Mouse (Mus musculus) limb, embryonic 10.5 days (tissue): ENCODE results near the gene Irs1. TPM values are rescaled to one million over a fixed set of nuclear protein-coding genes. Genes with fewer than 3 reads are reported as not detected.

Source experiments
- DNase-seq: peaks from one replicate; pipeline ENCODE4 v3.0.0-alpha.2; 2017; ENCODE audit warnings: low spot score
- H3K27ac ChIP-seq: fragments of 300-500 bp; sonication (generic); 2 replicates; pipeline ENCODE4 v1.5.1; 2016; ENCODE audit warnings: mild to moderate bottlenecking
- H3K27me3 ChIP-seq: fragments of 300-500 bp; sonication (generic); 2 replicates; pipeline ENCODE4 v1.6.1; 2016; ENCODE audit warnings: low read depth, mild to moderate bottlenecking; ENCODE audit not compliant: poor library complexity, severe bottlenecking
- H3K36me3 ChIP-seq: fragments of 300-500 bp; sonication (generic); 2 replicates; pipeline ENCODE4 v1.6.1; 2016; ENCODE audit warnings: mild to moderate bottlenecking, moderate library complexity
- H3K4me1 ChIP-seq: fragments of 300-500 bp; sonication (generic); 2 replicates; pipeline ENCODE4 v1.6.1; 2016
- H3K4me3 ChIP-seq: fragments of 300-500 bp; sonication (generic); 2 replicates; pipeline ENCODE4 v1.5.1; 2016; ENCODE audit warnings: mild to moderate bottlenecking, moderate library complexity
- H3K9me3 ChIP-seq: fragments of 300-500 bp; sonication (generic); replicated peaks from 2 replicates; pipeline ENCODE4 v1.6.1; 2016; ENCODE audit warnings: mild to moderate bottlenecking
- WGBS: fragments of 180-500 bp; shearing (Covaris S2); methylation state at CpG from one replicate; pipeline ENCODE4 v1.1.7; 2016; 5-methylcytosine and 5-hydroxymethylcytosine counted together
- polyA plus RNA-seq: library from polyadenylated mRNA; unstranded; fragments of >200 nt; fragmentation: Nextera tagmentation; extraction: Ambion mirVana; gene quantifications from 2 replicates; pipeline ENCODE4 v1.2.1, GENCODE M21; 2016

The Irs1 gene
- polyA plus RNA-seq, 1 experiment from 2014 or later, result 8.4 TPM

- H3K36me3 ChIP-seq, result no peaks in the 10 kb centered on the region
- H3K9me3 ChIP-seq, result no peaks in the 10 kb centered on the region
- no peak for DNase-seq
- no peak overlapping the region for H3K27ac ChIP-seq
- H3K4me3 ChIP-seq, result no peak overlapping the region
- peaks cover 15% of the 10 kb centered on the region for H3K4me1 ChIP-seq
- WGBS, result 25% methylated on average over 3 of the region's 3 CpGs
- H3K27me3 ChIP-seq, result no peaks in the 10 kb centered on the region
These were observed 13.3 kb upstream of the Irs1 start for GRCm38 (mm10) chr1:82304483-82304882.

GRCm38 (mm10) chr1:82298586-82298985 lies 7.4 kb upstream of the Irs1 start:
- no peak for DNase-seq
- Histone ChIP-seq H3K4me3 (no peak overlapping the region), H3K36me3 (no peaks in the 10 kb centered on the region), H3K27ac (no peak overlapping the region), H3K4me1 (peaks cover 4% of the 10 kb centered on the region; the same call in 1 of the 2 replicates), H3K9me3 (no peaks in the 10 kb centered on the region), H3K27me3 (no peaks in the 10 kb centered on the region)
- WGBS, result 51% methylated on average over 1 of the region's 1 CpGs

GRCm38 (mm10) chr1:82294102-82294501 lies 2.9 kb upstream of the Irs1 start:
- Histone ChIP-seq H3K4me1 (peaks cover 35% of the 10 kb centered on the region), H3K27me3 (peaks cover 10% of the 10 kb centered on the region), H3K27ac (no peak overlapping the region), H3K9me3 (no peaks in the 10 kb centered on the region), H3K4me3 (no peak overlapping the region), H3K36me3 (peaks cover 5% of the 10 kb centered on the region)
- DNase-seq, result no peak
- 20% methylated on average over 6 of the region's 6 CpGs for WGBS

- H3K36me3 ChIP-seq, result peaks cover 19% of the 10 kb centered on the region
- peak; percentile 79 for DNase-seq
- peak overlapping the region; percentile 96 for H3K27ac ChIP-seq
- 1% methylated on average over 13 of the region's 13 CpGs for WGBS
- peaks cover 23% of the 10 kb centered on the region for H3K27me3 ChIP-seq
- H3K4me3 ChIP-seq, result peak overlapping the region; percentile 76
- H3K4me1 ChIP-seq, result peaks cover 48% of the 10 kb centered on the region
- peaks cover 4% of the 10 kb centered on the region; the same call in 1 of the 2 replicates for H3K9me3 ChIP-seq
These were observed 1.6 kb upstream of the Irs1 start for GRCm38 (mm10) chr1:82292771-82293170.

GRCm38 (mm10) chr1:82291930-82292712 lies 905 bp upstream of the Irs1 start:
- peak overlapping the region; percentile 76 for H3K4me3 ChIP-seq
- peaks cover 4% of the 10 kb centered on the region; the same call in 1 of the 2 replicates for H3K9me3 ChIP-seq
- peaks cover 54% of the 10 kb centered on the region for H3K4me1 ChIP-seq
- WGBS, result 1% methylated on average over 23 of the region's 23 CpGs
- H3K27ac ChIP-seq, result peak overlapping the region; percentile 96
- peaks cover 25% of the 10 kb centered on the region for H3K36me3 ChIP-seq
- peaks cover 30% of the 10 kb centered on the region for H3K27me3 ChIP-seq
- no peak for DNase-seq

GRCm38 (mm10) chr1:82290723-82291150 lies 479 bp downstream of the Irs1 start:
- Histone ChIP-seq H3K9me3 (peaks cover 4% of the 10 kb centered on the region; the same call in 1 of the 2 replicates), H3K27me3 (peaks cover 34% of the 10 kb centered on the region), H3K4me1 (peaks cover 67% of the 10 kb centered on the region), H3K36me3 (peaks cover 31% of the 10 kb centered on the region), H3K4me3 (peak overlapping the region; percentile 76), H3K27ac (peak overlapping the region; percentile 96)
- 0% methylated on average over 31 of the region's 31 CpGs for WGBS
- peak; percentile 84 for DNase-seq

GRCm38 (mm10) chr1:82289990-82290681 lies 1.1 kb downstream of the Irs1 start:
- Histone ChIP-seq H3K27me3 (peaks cover 34% of the 10 kb centered on the region), H3K9me3 (peaks cover 4% of the 10 kb centered on the region; the same call in 1 of the 2 replicates), H3K36me3 (peaks cover 31% of the 10 kb centered on the region), H3K4me1 (peaks cover 73% of the 10 kb centered on the region), H3K27ac (peak overlapping the region; percentile 96), H3K4me3 (peak overlapping the region; percentile 76)
- under 1% methylated on average over 45 of the region's 45 CpGs for WGBS
- DNase-seq, result peak; percentile 65

- H3K27ac ChIP-seq, result peak overlapping the region; percentile 96
- H3K9me3 ChIP-seq, result peaks cover 4% of the 10 kb centered on the region; the same call in 1 of the 2 replicates
- peaks cover 34% of the 10 kb centered on the region for H3K27me3 ChIP-seq
- no peak for DNase-seq
- 71% methylated on average over 35 of the region's 35 CpGs for WGBS
- peaks cover 31% of the 10 kb centered on the region for H3K36me3 ChIP-seq
- peaks cover 81% of the 10 kb centered on the region for H3K4me1 ChIP-seq
- peak overlapping the region; percentile 76 for H3K4me3 ChIP-seq
These were observed 1.9 kb downstream of the Irs1 start for GRCm38 (mm10) chr1:82289116-82289989.

- WGBS, result 93% methylated on average over 18 of the region's 18 CpGs
- Histone ChIP-seq H3K27ac (0 out of 2 replicates have a peak overlapping the region, but pooled peaks have one; percentile 96), H3K4me1 (peaks cover 87% of the 10 kb centered on the region)
These were observed 2.7 kb downstream of the Irs1 start for GRCm38 (mm10) chr1:82288421-82288990.

GRCm38 (mm10) chr1:82287776-82288325 lies 3.4 kb downstream of the Irs1 start:
- Histone ChIP-seq H3K27ac (no peak overlapping the region), H3K4me1 (peaks cover 84% of the 10 kb centered on the region), H3K27me3 (peaks cover 31% of the 10 kb centered on the region), H3K4me3 (peak overlapping the region; percentile 76), H3K36me3 (peaks cover 31% of the 10 kb centered on the region), H3K9me3 (peaks cover 4% of the 10 kb centered on the region; the same call in 1 of the 2 replicates)
- DNase-seq, result no peak
- 93% methylated on average over 16 of the region's 16 CpGs for WGBS

More at GRCm38 (mm10) chr1:82288421-82288990, 2.7 kb downstream of the Irs1 start:
- Histone ChIP-seq H3K4me3 (peak overlapping the region; percentile 76), H3K9me3 (peaks cover 4% of the 10 kb centered on the region; the same call in 1 of the 2 replicates), H3K27me3 (peaks cover 34% of the 10 kb centered on the region), H3K36me3 (peaks cover 31% of the 10 kb centered on the region)
- no peak for DNase-seq

GRCm38 (mm10) chr1:82287052-82287775 lies 4.0 kb downstream of the Irs1 start:
- DNase-seq, result no peak
- H3K27ac ChIP-seq, result peak overlapping the region; percentile 66; the same call in 1 of the 2 replicates
- H3K9me3 ChIP-seq, result peaks cover 4% of the 10 kb centered on the region; the same call in 1 of the 2 replicates
- H3K27me3 ChIP-seq, result peaks cover 29% of the 10 kb centered on the region
- H3K4me3 ChIP-seq, result peak overlapping the region; percentile 76
- peaks cover 31% of the 10 kb centered on the region for H3K36me3 ChIP-seq
- H3K4me1 ChIP-seq, result peaks cover 84% of the 10 kb centered on the region
- WGBS, result 73% methylated on average over 22 of the region's 22 CpGs
